Mouse (Mus musculus): ENCODE data around the gene Erbb4. TPM values are rescaled to one million over a fixed set of nuclear protein-coding genes. Genes with fewer than 3 reads are reported as not detected.

Gene Erbb4
- polyA plus RNA-seq, 1 experiment from 2014 or later = 13.8 TPM

GRCm38 (mm10) chr1:68054715-68055114, 1053.1 kb downstream of the Erbb4 start:
- Histone ChIP-seq H3K27ac (replicated peaks in 1 of 2; ENCODE audit: control insufficient read depth in 1 of 2, insufficient read depth in 1 of 2, low read depth in 2 of 2, low read length in 2 of 2) (no peak overlapping the region), H3K27me3 (ENCODE audit: control insufficient read depth, insufficient read depth, low read length) (no peaks in the 10 kb centered on the region), H3K4me1 (ENCODE audit: control insufficient read depth in 2 of 2, insufficient read depth in 2 of 2, low read length in 2 of 2) (no peaks in the 10 kb centered on the region), H3K4me2 (ENCODE audit: low read length) (no peak overlapping the region), H3K4me3 (ENCODE audit: control insufficient read depth in 1 of 2, insufficient read depth in 1 of 2, low read depth in 1 of 2, low read length in 2 of 2) (no peak overlapping the region), H3K9ac (ENCODE audit: low read length) (no peak overlapping the region), H3K9me3 (ENCODE audit: control insufficient read depth, low read length) (no peaks in the 10 kb centered on the region), H3K36me3 (ENCODE audit: control insufficient read depth, insufficient read depth, low read length) (no peaks in the 10 kb centered on the region)
- ATAC-seq (ENCODE audit: insufficient number of reproducible peaks, insufficient read depth, low FRiP score, low read depth) = no peak
- 74% methylated on average over 3 of the region's 3 CpGs for WGBS

GRCm38 (mm10) chr1:68049856-68050255, 1058.0 kb downstream of the Erbb4 start:
- Histone ChIP-seq H3K9me3 (ENCODE audit: control insufficient read depth, low read length) (no peaks in the 10 kb centered on the region), H3K27ac (replicated peaks in 1 of 2; ENCODE audit: control insufficient read depth in 1 of 2, insufficient read depth in 1 of 2, low read depth in 2 of 2, low read length in 2 of 2) (no peak overlapping the region), H3K4me2 (ENCODE audit: low read length) (no peak overlapping the region), H3K27me3 (ENCODE audit: control insufficient read depth, insufficient read depth, low read length) (no peaks in the 10 kb centered on the region), H3K36me3 (ENCODE audit: control insufficient read depth, insufficient read depth, low read length) (no peaks in the 10 kb centered on the region), H3K9ac (ENCODE audit: low read length) (no peak overlapping the region), H3K4me1 (ENCODE audit: control insufficient read depth in 2 of 2, insufficient read depth in 2 of 2, low read length in 2 of 2) (peaks cover 0 to 6% of the 10 kb centered on the region in 2 experiments; a peak in 1 of 4 replicates), H3K4me3 (ENCODE audit: control insufficient read depth in 1 of 2, insufficient read depth in 1 of 2, low read depth in 1 of 2, low read length in 2 of 2) (no peak overlapping the region)
- 71% methylated on average over 6 of the region's 6 CpGs for WGBS
- no peak for ATAC-seq (ENCODE audit: insufficient number of reproducible peaks, insufficient read depth, low FRiP score, low read depth)

GRCm38 (mm10) chr1:68047139-68047538, 1060.7 kb downstream of the Erbb4 start:
- Histone ChIP-seq H3K4me3 (ENCODE audit: control insufficient read depth in 1 of 2, insufficient read depth in 1 of 2, low read depth in 1 of 2, low read length in 2 of 2) (peak overlapping the region in 1 of 2 experiments; percentile 39; a peak in 2 of 4 replicates), H3K9me3 (ENCODE audit: control insufficient read depth, low read length) (no peaks in the 10 kb centered on the region), H3K27me3 (ENCODE audit: control insufficient read depth, insufficient read depth, low read length) (no peaks in the 10 kb centered on the region), H3K4me2 (ENCODE audit: low read length) (peak overlapping the region; percentile 66), H3K9ac (ENCODE audit: low read length) (peak overlapping the region; percentile 46), H3K27ac (replicated peaks in 1 of 2; ENCODE audit: control insufficient read depth in 1 of 2, insufficient read depth in 1 of 2, low read depth in 2 of 2, low read length in 2 of 2) (no peak overlapping the region), H3K36me3 (ENCODE audit: control insufficient read depth, insufficient read depth, low read length) (no peaks in the 10 kb centered on the region), H3K4me1 (ENCODE audit: control insufficient read depth in 2 of 2, insufficient read depth in 2 of 2, low read length in 2 of 2) (peaks cover 0 to 6% of the 10 kb centered on the region in 2 experiments; a peak in 1 of 4 replicates)
- no peak for ATAC-seq (ENCODE audit: insufficient number of reproducible peaks, insufficient read depth, low FRiP score, low read depth)
- 7% methylated on average over 5 of the region's 5 CpGs for WGBS

GRCm38 (mm10) chr1:68046551-68046970, 1061.3 kb downstream of the Erbb4 start:
- H3K9ac ChIP-seq (ENCODE audit: low read length) = peak overlapping the region; percentile 46
- H3K27ac ChIP-seq (replicated peaks in 1 of 2; ENCODE audit: control insufficient read depth in 1 of 2, insufficient read depth in 1 of 2, low read depth in 2 of 2, low read length in 2 of 2) = no peak overlapping the region
- no peaks in the 10 kb centered on the region for H3K27me3 ChIP-seq (ENCODE audit: control insufficient read depth, insufficient read depth, low read length)
- ATAC-seq (ENCODE audit: insufficient number of reproducible peaks, insufficient read depth, low FRiP score, low read depth) = no peak
- peaks cover 0 to 6% of the 10 kb centered on the region in 2 experiments; a peak in 1 of 4 replicates for H3K4me1 ChIP-seq (ENCODE audit: control insufficient read depth in 2 of 2, insufficient read depth in 2 of 2, low read length in 2 of 2)
- H3K36me3 ChIP-seq (ENCODE audit: control insufficient read depth, insufficient read depth, low read length) = no peaks in the 10 kb centered on the region
- H3K4me3 ChIP-seq (ENCODE audit: control insufficient read depth in 1 of 2, insufficient read depth in 1 of 2, low read depth in 1 of 2, low read length in 2 of 2) = peak overlapping the region; percentile 33 to 39; a peak in 3 of 4 replicates
- H3K4me2 ChIP-seq (ENCODE audit: low read length) = peak overlapping the region; percentile 66
- H3K9me3 ChIP-seq (ENCODE audit: control insufficient read depth, low read length) = no peaks in the 10 kb centered on the region
- WGBS = 5% methylated on average over 7 of the region's 7 CpGs

- H3K4me2 ChIP-seq (ENCODE audit: low read length) = no peak overlapping the region
- no peak overlapping the region for H3K27ac ChIP-seq (replicated peaks in 1 of 2; ENCODE audit: control insufficient read depth in 1 of 2, insufficient read depth in 1 of 2, low read depth in 2 of 2, low read length in 2 of 2)
- no peaks in the 10 kb centered on the region for H3K9me3 ChIP-seq (ENCODE audit: control insufficient read depth, low read length)
- no peaks in the 10 kb centered on the region for H3K36me3 ChIP-seq (ENCODE audit: control insufficient read depth, insufficient read depth, low read length)
- no peak overlapping the region for H3K4me3 ChIP-seq (ENCODE audit: control insufficient read depth in 1 of 2, insufficient read depth in 1 of 2, low read depth in 1 of 2, low read length in 2 of 2)
- no peak overlapping the region for H3K9ac ChIP-seq (ENCODE audit: low read length)
- ATAC-seq (ENCODE audit: insufficient number of reproducible peaks, insufficient read depth, low FRiP score, low read depth) = no peak
- H3K27me3 ChIP-seq (ENCODE audit: control insufficient read depth, insufficient read depth, low read length) = no peaks in the 10 kb centered on the region
- H3K4me1 ChIP-seq (ENCODE audit: control insufficient read depth in 2 of 2, insufficient read depth in 2 of 2, low read length in 2 of 2) = no peaks in the 10 kb centered on the region
Observed at GRCm38 (mm10) chr1:68024086-68024940, 1083.5 kb downstream of the Erbb4 start.

DNA sequence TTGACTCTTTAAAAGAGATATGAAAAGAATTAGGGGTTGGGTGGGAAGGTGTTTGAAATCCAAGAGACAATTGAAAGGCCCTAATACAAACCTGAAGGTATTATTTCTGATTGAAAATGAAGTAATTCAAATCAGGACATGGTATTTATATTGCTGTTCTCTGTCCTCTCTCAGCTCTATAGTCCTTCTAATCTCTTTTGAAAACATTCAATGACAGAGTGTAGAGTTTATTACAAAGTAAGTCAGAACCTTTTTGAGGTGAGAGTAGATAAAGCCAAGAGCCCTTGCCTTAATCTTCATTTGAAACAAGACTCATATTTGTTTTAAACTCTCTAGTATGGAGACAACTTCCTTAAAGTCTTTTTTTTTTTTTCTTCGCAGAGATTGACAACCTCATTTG, 1087.8 kb downstream of the Erbb4 start:
- H3K9me3 ChIP-seq (ENCODE audit: control insufficient read depth, low read length) = no peaks in the 10 kb centered on the region
- no peaks in the 10 kb centered on the region for H3K36me3 ChIP-seq (ENCODE audit: control insufficient read depth, insufficient read depth, low read length)
- H3K27ac ChIP-seq (replicated peaks in 1 of 2; ENCODE audit: control insufficient read depth in 1 of 2, insufficient read depth in 1 of 2, low read depth in 2 of 2, low read length in 2 of 2) = no peak overlapping the region
- no peaks in the 10 kb centered on the region for H3K4me1 ChIP-seq (ENCODE audit: control insufficient read depth in 2 of 2, insufficient read depth in 2 of 2, low read length in 2 of 2)
- 85% methylated on average over 1 of the region's 1 CpGs for WGBS
- H3K27me3 ChIP-seq (ENCODE audit: control insufficient read depth, insufficient read depth, low read length) = no peaks in the 10 kb centered on the region
- no peak overlapping the region for H3K9ac ChIP-seq (ENCODE audit: low read length)
- H3K4me2 ChIP-seq (ENCODE audit: low read length) = no peak overlapping the region
- ATAC-seq (ENCODE audit: insufficient number of reproducible peaks, insufficient read depth, low FRiP score, low read depth) = no peak
- H3K4me3 ChIP-seq (ENCODE audit: control insufficient read depth in 1 of 2, insufficient read depth in 1 of 2, low read depth in 1 of 2, low read length in 2 of 2) = no peak overlapping the region

- no peak overlapping the region for H3K9ac ChIP-seq (ENCODE audit: low read length)
- ATAC-seq (ENCODE audit: insufficient number of reproducible peaks, insufficient read depth, low FRiP score, low read depth) = no peak
Observed at GRCm38 (mm10) chr1:68019618-68020017, 1088.2 kb downstream of the Erbb4 start.

More at GRCm38 (mm10) chr1:68019618-68020017, 1088.2 kb downstream of the Erbb4 start:
- H3K4me3 ChIP-seq (ENCODE audit: control insufficient read depth in 1 of 2, insufficient read depth in 1 of 2, low read depth in 1 of 2, low read length in 2 of 2) = no peak overlapping the region
- WGBS = 78% methylated on average over 3 of the region's 3 CpGs
- H3K36me3 ChIP-seq (ENCODE audit: control insufficient read depth, insufficient read depth, low read length) = no peaks in the 10 kb centered on the region
- H3K4me1 ChIP-seq (ENCODE audit: control insufficient read depth in 2 of 2, insufficient read depth in 2 of 2, low read length in 2 of 2) = no peaks in the 10 kb centered on the region
- no peaks in the 10 kb centered on the region for H3K9me3 ChIP-seq (ENCODE audit: control insufficient read depth, low read length)
- H3K27ac ChIP-seq (replicated peaks in 1 of 2; ENCODE audit: control insufficient read depth in 1 of 2, insufficient read depth in 1 of 2, low read depth in 2 of 2, low read length in 2 of 2) = no peak overlapping the region
- H3K27me3 ChIP-seq (ENCODE audit: control insufficient read depth, insufficient read depth, low read length) = no peaks in the 10 kb centered on the region
- H3K4me2 ChIP-seq (ENCODE audit: low read length) = no peak overlapping the region

Measured in heart, embryonic 14.5 days (tissue).